Mouse (Mus musculus): Measurements from ENCODE around the gene Trim37. TPM values are rescaled to one million over a fixed set of nuclear protein-coding genes. Genes with fewer than 3 reads are reported as not detected.

The Trim37 gene
- polyA plus RNA-seq, 1 experiment = 119 TPM

- Histone ChIP-seq H3K4me1 (ENCODE audit: control insufficient read depth, insufficient read depth, low read length) (no peaks in the 10 kb centered on the region), H3K4me3 (replicated peaks; ENCODE audit: insufficient read depth, low read depth, low read length) (no peak overlapping the region), H3K27ac (ENCODE audit: insufficient read depth, low read length) (no peak overlapping the region), H3K27me3 (ENCODE audit: control insufficient read depth, insufficient read depth, low read length) (no peaks in the 10 kb centered on the region)
- DNase-seq = no peak
- 21% methylated on average over 7 of the region's 7 CpGs for WGBS
- TF ChIP-seq CTCF (IDR thresholded peaks at IDR 0.05; ENCODE audit: borderline replicate concordance, insufficient read depth, low read depth, low read length) = no peak
- TF ChIP-seq POLR2A (IDR thresholded peaks at IDR 0.05; ENCODE audit: borderline replicate concordance, insufficient read depth, low read length) = no peak
Observed at GRCm38 (mm10) chr11:87263946-87264345, 137.1 kb downstream of the Trim37 start.

- Histone ChIP-seq H3K4me3 (replicated peaks; ENCODE audit: insufficient read depth, low read depth, low read length) (no peak overlapping the region), H3K27ac (ENCODE audit: insufficient read depth, low read length) (no peak overlapping the region), H3K4me1 (ENCODE audit: control insufficient read depth, insufficient read depth, low read length) (no peaks in the 10 kb centered on the region), H3K27me3 (ENCODE audit: control insufficient read depth, insufficient read depth, low read length) (no peaks in the 10 kb centered on the region)
- no peak for DNase-seq
- 77% methylated on average over 4 of the region's 4 CpGs for WGBS
- TF ChIP-seq CTCF (IDR thresholded peaks at IDR 0.05; ENCODE audit: borderline replicate concordance, insufficient read depth, low read depth, low read length) (no peak), POLR2A (IDR thresholded peaks at IDR 0.05; ENCODE audit: borderline replicate concordance, insufficient read depth, low read length) (no peak)
Observed at GRCm38 (mm10) chr11:87266246-87266645, 139.4 kb downstream of the Trim37 start.

- no peak for DNase-seq
- 96% methylated on average over 2 of the region's 2 CpGs for WGBS
- TF ChIP-seq CTCF (IDR thresholded peaks at IDR 0.05; ENCODE audit: borderline replicate concordance, insufficient read depth, low read depth, low read length) (no peak), POLR2A (IDR thresholded peaks at IDR 0.05; ENCODE audit: borderline replicate concordance, insufficient read depth, low read length) (no peak)
- H3K4me1 ChIP-seq (ENCODE audit: control insufficient read depth, insufficient read depth, low read length) = no peaks in the 10 kb centered on the region
- no peak overlapping the region for H3K27ac ChIP-seq (ENCODE audit: insufficient read depth, low read length)
- no peak overlapping the region for H3K4me3 ChIP-seq (replicated peaks; ENCODE audit: insufficient read depth, low read depth, low read length)
- H3K27me3 ChIP-seq (ENCODE audit: control insufficient read depth, insufficient read depth, low read length) = no peaks in the 10 kb centered on the region
Observed at GRCm38 (mm10) chr11:87268803-87269202, 141.9 kb downstream of the Trim37 start.

Other genes starting within 250 kb of the Trim37 start
- gene Ypel2, start 133.4 kb upstream of the Trim37 start, polyA plus RNA-seq (2012; rRNA removed) = 25.3 and 26.7 TPM in 2 replicates
- gene Gdpd1, start 53.0 kb upstream of the Trim37 start, polyA plus RNA-seq (2012; rRNA removed) = 39.5 and 41.2 TPM in 2 replicates
- gene Smg8, start 40.3 kb upstream of the Trim37 start, polyA plus RNA-seq (2012; rRNA removed) = 12.8 and 14.9 TPM in 2 replicates
- 0.32 and 0.44 TPM in 2 replicates for gene Prr11, start 18.4 kb upstream of the Trim37 start, polyA plus RNA-seq (2012; rRNA removed)
- gene Ska2, start 17.8 kb upstream of the Trim37 start, polyA plus RNA-seq (2012; rRNA removed) = 11.0 and 11.2 TPM in 2 replicates
- 26.6 and 31.3 TPM in 2 replicates for gene Ppm1e, start 231.9 kb downstream of the Trim37 start, polyA plus RNA-seq (2012; rRNA removed)

Measured in cerebellum, adult 2 months (tissue).